ENCODE assay signal across 19 mouse cellular contexts in the genomic region with DNA sequence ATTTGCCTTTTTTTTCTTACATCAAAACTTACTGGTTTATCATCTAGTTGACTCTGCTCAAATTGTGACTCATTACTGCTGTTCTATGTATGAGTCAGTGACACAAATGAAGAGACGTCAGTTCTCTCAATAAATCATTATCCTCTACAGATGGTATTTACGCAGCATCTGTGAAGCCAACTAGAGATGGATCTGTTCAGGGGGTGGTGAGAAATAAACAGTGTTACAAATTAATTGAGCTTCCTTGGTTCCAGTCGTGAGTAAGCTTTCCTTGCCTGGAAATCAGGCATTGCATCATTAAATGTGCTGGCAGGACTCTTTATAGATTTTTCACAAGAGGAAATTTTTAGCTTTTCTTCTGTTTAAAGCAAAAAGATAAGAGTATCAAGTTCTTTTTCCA.
DNase-seq lines count a peak whose midpoint lies in the region; ATAC-seq lines count a peak whose summit lies in the region.
"Had no signal": no experiment of that assay in that cellular context is flagged by ENCODE, and none has a peak within 500 bp of the region (broad histone marks: within the 10 kb centered on the region; RNA-seq: fewer than 3 reads in every experiment).

No protein-coding gene starts in this region.

- DNase-seq in layer of hippocampus, adult 11-12 months (ENCODE audit: low spot score) = peak; percentile 25
- DNase-seq in layer of hippocampus, postnatal 25 days (ENCODE audit: extremely low spot score in 1 of 2, low spot score in 1 of 2) = no peak
- DNase-seq in 416B (ENCODE audit: low read depth) = peak; percentile 4
- DNase-seq in Muller cell, postnatal 12 days (ENCODE audit: inconsistent ontology term) = peak; percentile 15
- DNase-seq in layer of hippocampus, adult 9-11 months = peak; percentile 68
- DNase-seq in lung, postnatal 36 days = no peak
- no peak for DNase-seq in liver, embryonic 11.5 days (ENCODE audit: low spot score)
- DNase-seq: adrenal gland, postnatal 14 days; cerebellum, adult 2 months; gastrocnemius, postnatal 25 days; kidney, postnatal 36 days; lung, adult 18-20 months; retina, postnatal 1 day; thymus, postnatal 36 days had no signal

- no peaks in the 10 kb centered on the region for H3K27me3 ChIP-seq in liver, embryonic 11.5 days (replicated peaks; ENCODE audit: control insufficient read depth, insufficient read depth, low read length)

- H3K4me1 ChIP-seq in liver, embryonic 11.5 days (replicated peaks; ENCODE audit: control insufficient read depth, insufficient read depth, low read length) = no peaks in the 10 kb centered on the region
- H3K4me1 ChIP-seq: embryonic facial prominence, embryonic 10.5 days; limb, embryonic 10.5 days had no signal

- no peak overlapping the region for H3K4me3 ChIP-seq in liver, embryonic 11.5 days (ENCODE audit: low read depth, low read length)
- H3K4me3 ChIP-seq: embryonic facial prominence, embryonic 10.5 days; limb, embryonic 10.5 days had no signal

- 65% methylated on average over 3 of the region's 3 CpGs for WGBS in liver, embryonic 11.5 days

- no peak overlapping the region for H3K9ac ChIP-seq in liver, embryonic 11.5 days (ENCODE audit: low read depth, low read length)

- H3K36me3 ChIP-seq in liver, embryonic 11.5 days (ENCODE audit: control insufficient read depth, insufficient read depth, low read length) = no peaks in the 10 kb centered on the region
- H3K36me3 ChIP-seq: embryonic facial prominence, embryonic 10.5 days; limb, embryonic 10.5 days had no signal

- no peak overlapping the region for H3K27ac ChIP-seq in liver, embryonic 11.5 days (ENCODE audit: low read depth, low read length)
- H3K27ac ChIP-seq: embryonic facial prominence, embryonic 10.5 days; limb, embryonic 10.5 days had no signal

- ATAC-seq in liver, embryonic 11.5 days (replicated peaks; ENCODE audit: low FRiP score) = no peak
- ATAC-seq: activated CD4-positive, CD25-positive, alpha-beta regulatory T cell, adult 4 months; hindbrain, embryonic 16.5 days; intestine, embryonic 16.5 days had no signal

- H3K9me3 ChIP-seq in liver, embryonic 11.5 days (ENCODE audit: control insufficient read depth, low read length) = no peaks in the 10 kb centered on the region
- H3K9me3 ChIP-seq: embryonic facial prominence, embryonic 10.5 days; limb, embryonic 10.5 days had no signal

- H3K4me2 ChIP-seq in liver, embryonic 11.5 days = no peak overlapping the region

Comparison
In these comparisons a context has a peak if more than half of its experiments do, and no peak if none do; other contexts are left out.
1. DNase-seq: peak in layer of hippocampus, adult 11-12 months (single experiment), 416B (single experiment), Muller cell, postnatal 12 days (single experiment) and layer of hippocampus, adult 9-11 months (single experiment); none in layer of hippocampus, postnatal 25 days (0 of 2), lung, postnatal 36 days (single experiment) and liver, embryonic 11.5 days (single experiment).